Comparison of ENCODE assay signal across 8 mouse cellular contexts in the genomic region with DNA sequence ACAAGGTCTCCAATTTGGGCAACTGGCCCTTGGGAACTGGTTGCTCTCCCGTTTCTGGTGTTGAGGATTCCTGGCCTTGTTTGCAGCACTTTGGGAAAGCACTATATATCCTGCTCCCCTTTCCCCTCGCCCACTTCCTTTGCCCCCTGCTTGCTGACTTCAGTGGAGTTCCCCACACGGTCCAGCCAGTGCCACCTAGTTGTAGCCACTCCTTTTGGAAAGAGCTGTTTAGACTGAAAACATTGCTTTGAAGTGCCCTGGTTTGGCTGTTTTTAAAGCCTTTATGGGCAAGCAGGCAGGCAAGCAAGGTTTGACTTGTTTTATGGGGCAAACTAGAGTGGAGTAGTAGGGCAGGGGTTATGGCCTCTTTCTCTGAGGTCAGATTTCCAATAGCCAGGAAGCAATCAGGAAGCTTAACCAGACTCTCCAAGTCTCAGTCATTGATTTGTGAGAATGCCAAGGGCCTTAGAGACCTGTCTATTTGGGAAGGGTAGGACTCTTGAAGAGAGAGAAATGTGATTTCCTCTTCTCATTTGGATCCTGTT. TPM values are rescaled to one million over a fixed set of nuclear protein-coding genes. Genes with fewer than 3 reads are reported as not detected.
A peak's percentile ranks its signal among the peaks of the same experiment; 100 is the strongest.
DNase-seq lines count a peak whose midpoint lies in the region; ATAC-seq and TF ChIP-seq lines count a peak whose summit lies in the region.

No protein-coding gene starts in this region.

- no peak for TF ChIP-seq CTCF in lung, embryonic 14.5 days (IDR thresholded peaks at IDR 0.05; ENCODE audit: low read depth)

- peak overlapping the region; percentile 85 for H3K9ac ChIP-seq in lung, embryonic 14.5 days
- peak overlapping the region; percentile 86 for H3K9ac ChIP-seq in forebrain, embryonic 14.5 days (ENCODE audit: low read length)

- no peaks in the 10 kb centered on the region for H3K27me3 ChIP-seq in lung, embryonic 14.5 days (ENCODE audit: insufficient read depth, low read length)
- H3K27me3 ChIP-seq in forebrain, embryonic 14.5 days (replicated peaks; ENCODE audit: control insufficient read depth, insufficient read depth, low read length): no peaks in the 10 kb centered on the region

- peak overlapping the region; percentile 90; the same call in 1 of the 2 replicates for H3K27ac ChIP-seq in lung, embryonic 14.5 days (ENCODE audit: low read depth)
- no peak overlapping the region for H3K27ac ChIP-seq in forebrain, embryonic 14.5 days (ENCODE audit: low read depth, low read length)

- peak overlapping the region; percentile 77 for H3K4me3 ChIP-seq in lung, embryonic 14.5 days (ENCODE audit: low read depth, low read length)
- H3K4me3 ChIP-seq in forebrain, embryonic 14.5 days (ENCODE audit: low read depth, low read length): peak overlapping the region; percentile 70

- H3K36me3 ChIP-seq in lung, embryonic 14.5 days (ENCODE audit: insufficient read depth): peaks cover 5% of the 10 kb centered on the region; the same call in 1 of the 2 replicates
- H3K36me3 ChIP-seq in forebrain, embryonic 14.5 days (ENCODE audit: control insufficient read depth, insufficient read depth, low read length): no peaks in the 10 kb centered on the region

- 8% methylated on average over 3 of the region's 3 CpGs for WGBS in lung, embryonic 14.5 days
- WGBS in forebrain, embryonic 14.5 days: 18% methylated on average over 3 of the region's 3 CpGs

- DNase-seq in lung, embryonic 14.5 days: peak; percentile 11
- DNase-seq in lung, postnatal 36 days: no peak
- DNase-seq in forebrain, embryonic 14.5 days (ENCODE audit: low spot score): no peak
- DNase-seq in kidney, postnatal 10 days: peak; percentile 26
- DNase-seq in naive thymus-derived CD4-positive, alpha-beta T cell, adult 2 months (ENCODE audit: low read depth): peak; percentile 10
- DNase-seq in urinary bladder, postnatal 14 days (ENCODE audit: low spot score): no peak
- DNase-seq in spleen, adult 12 weeks (ENCODE audit: low spot score): no peak
- no peak for DNase-seq in layer of hippocampus, adult 9-10 months (ENCODE audit: low spot score)

- H3K9me3 ChIP-seq in lung, embryonic 14.5 days (ENCODE audit: low read depth, low read length): no peaks in the 10 kb centered on the region
- no peaks in the 10 kb centered on the region for H3K9me3 ChIP-seq in forebrain, embryonic 14.5 days (replicated peaks; ENCODE audit: control insufficient read depth, low read length)

- peaks cover 20% of the 10 kb centered on the region for H3K4me1 ChIP-seq in lung, embryonic 14.5 days (ENCODE audit: insufficient read depth)
- H3K4me1 ChIP-seq in forebrain, embryonic 14.5 days (ENCODE audit: control insufficient read depth, insufficient read depth, low read length): peaks cover 22% of the 10 kb centered on the region

- peak overlapping the region; percentile 79 for H3K4me2 ChIP-seq in lung, embryonic 14.5 days
- peak overlapping the region; percentile 70 for H3K4me2 ChIP-seq in forebrain, embryonic 14.5 days (ENCODE audit: low read length)

- ATAC-seq in lung, embryonic 14.5 days (ENCODE audit: insufficient read depth): no peak
- ATAC-seq in forebrain, embryonic 14.5 days: no peak

RNA-seq across cellular contexts. Expression of a gene that starts 2.7 kb away (rescaled TPM):
- 128 and 145 TPM in 2 replicates for polyA plus RNA-seq in lung, embryonic 14.5 days (2014; fragmentation: Nextera tagmentation; extraction: Ambion mirVana)
- polyA plus RNA-seq in forebrain, embryonic 14.5 days (2014; fragmentation: Nextera tagmentation; extraction: Ambion mirVana): 55.6 and 63.4 TPM in 2 replicates

Comparison
In these comparisons a context has a peak if more than half of its experiments do, and no peak if none do; other contexts are left out.
1. DNase-seq: peak in lung, embryonic 14.5 days (single experiment), kidney, postnatal 10 days (single experiment) and naive thymus-derived CD4-positive, alpha-beta T cell, adult 2 months (single experiment); none in lung, postnatal 36 days (single experiment), forebrain, embryonic 14.5 days (single experiment), urinary bladder, postnatal 14 days (single experiment), spleen, adult 12 weeks (single experiment) and layer of hippocampus, adult 9-10 months (single experiment).